Mouse (Mus musculus) limb, embryonic 14.5 days (tissue): ENCODE data around the gene Flrt2. TPM values are rescaled to one million over a fixed set of nuclear protein-coding genes. Genes with fewer than 3 reads are reported as not detected.

Experiments used
- ATAC-seq: fragments of 200-750 bp; cut with Nextera tagmentation; 2 replicates; pipeline ENCODE4 v1.8.0; 2017; ENCODE audit warnings: low read depth, moderate number of reproducible peaks, moderate TSS enrichment; ENCODE audit not compliant: low FRiP score
- DNase-seq: peaks from one replicate; pipeline ENCODE4 v3.0.0-alpha.2; 2015; ENCODE audit warnings: low spot score
- H3K27ac ChIP-seq: fragments of 300-500 bp; sonication (generic); replicated peaks from 2 replicates; pipeline ENCODE4 v1.5.1; 2014; ENCODE audit warnings: low read depth, mild to moderate bottlenecking, low read length, moderate library complexity, mixed read lengths
- H3K27me3 ChIP-seq: fragments of 300-500 bp; sonication (generic); 2 replicates; pipeline ENCODE4 v1.6.1; 2014; ENCODE audit warnings: low read length, mixed read lengths; ENCODE audit not compliant: control insufficient read depth, insufficient read depth
- H3K36me3 ChIP-seq: fragments of 300-500 bp; sonication (generic); 2 replicates; pipeline ENCODE4 v1.6.1; 2014; ENCODE audit warnings: mild to moderate bottlenecking, low read length, moderate library complexity, mixed read lengths; ENCODE audit not compliant: control insufficient read depth, insufficient read depth
- H3K4me1 ChIP-seq: fragments of 300-500 bp; sonication (generic); 2 replicates; pipeline ENCODE4 v1.6.1; 2014; ENCODE audit warnings: antibody characterized with exemption, low read length, mixed read lengths; ENCODE audit not compliant: control insufficient read depth, insufficient read depth
- H3K4me2 ChIP-seq: fragments of 300-500 bp; sonication (generic); replicated peaks from 2 replicates; pipeline ENCODE4 v1.6.1; 2014; ENCODE audit warnings: low read depth, mild to moderate bottlenecking, low read length, moderate library complexity; ENCODE audit not compliant: severe bottlenecking
- H3K4me3 ChIP-seq: fragments of 300-500 bp; sonication (generic); replicated peaks from 2 replicates; pipeline ENCODE4 v1.5.1; 2014; ENCODE audit warnings: low read length
- H3K9ac ChIP-seq: fragments of 300-500 bp; sonication (generic); 2 replicates; pipeline ENCODE4 v1.6.1; 2014; ENCODE audit warnings: mild to moderate bottlenecking, low read depth, low read length, moderate library complexity; ENCODE audit not compliant: severe bottlenecking
- H3K9me3 ChIP-seq: fragments of 300-500 bp; sonication (generic); 2 replicates; pipeline ENCODE4 v1.6.1; 2016; ENCODE audit warnings: low read length; ENCODE audit not compliant: control insufficient read depth
- POLR2A ChIP-seq: fragments of 200-500 bp; IDR thresholded peaks from 2 replicates; pipeline ENCODE4 v1.8.0; 2012; ENCODE audit warnings: inconsistent platforms, mild to moderate bottlenecking, moderate library complexity, borderline replicate concordance; ENCODE audit not compliant: insufficient read depth, insufficient read length; ENCODE audit errors: extremely low read depth
- WGBS: fragments of 180-500 bp; shearing (Covaris S2); extraction: QIAGEN DNeasy Blood & Tissue Kit; methylation state at CpG from one replicate; pipeline ENCODE4 v1.1.7; 2014; 5-methylcytosine and 5-hydroxymethylcytosine counted together
- polyA plus RNA-seq, 2 experiments: library from polyadenylated mRNA; depleted of rRNA in 1 of 2; stranded (reverse) in 1 of 2; unstranded in 1 of 2; fragments of >200 nt; fragmentation: Nextera tagmentation in 1 of 2; extraction: Ambion mirVana in 1 of 2; gene quantifications; 2 replicates each; pipeline versions ENCODE4 v1.2.1 to v1.2.3; 2012 to 2014

Gene Flrt2
- polyA plus RNA-seq, 2 experiments, result 32.9 to 57.1 TPM

DNA sequence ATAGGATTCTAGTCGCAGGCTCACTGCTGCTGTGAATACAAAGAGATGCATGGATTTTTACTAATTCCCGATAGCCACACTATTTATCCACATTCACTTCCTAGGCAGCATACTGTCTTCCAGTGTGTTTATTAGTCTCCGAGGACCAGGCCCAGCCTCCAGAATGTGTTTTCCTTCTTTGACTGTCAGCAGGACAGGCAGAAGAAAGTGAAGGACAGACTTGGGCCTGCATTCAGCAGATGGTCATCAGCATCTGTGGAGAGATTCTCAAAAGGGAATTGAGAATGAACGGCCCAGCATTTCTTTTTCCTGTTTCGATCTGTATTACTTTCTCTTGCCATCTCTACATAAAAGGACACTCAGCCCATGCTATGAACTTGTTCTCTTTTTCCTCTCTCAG is 46.0 kb downstream of the Flrt2 start:
- Histone ChIP-seq H3K4me3 (no peak overlapping the region), H3K4me1 (peaks cover 6% of the 10 kb centered on the region), H3K36me3 (peaks cover 14% of the 10 kb centered on the region), H3K9me3 (no peaks in the 10 kb centered on the region), H3K27me3 (no peaks in the 10 kb centered on the region), H3K27ac (no peak overlapping the region), H3K9ac (no peak overlapping the region), H3K4me2 (no peak overlapping the region)
- DNase-seq (no peak), ATAC-seq (no peak)
- WGBS, result 75% methylated on average over 5 of the region's 5 CpGs
- no peak for TF ChIP-seq POLR2A

DNA sequence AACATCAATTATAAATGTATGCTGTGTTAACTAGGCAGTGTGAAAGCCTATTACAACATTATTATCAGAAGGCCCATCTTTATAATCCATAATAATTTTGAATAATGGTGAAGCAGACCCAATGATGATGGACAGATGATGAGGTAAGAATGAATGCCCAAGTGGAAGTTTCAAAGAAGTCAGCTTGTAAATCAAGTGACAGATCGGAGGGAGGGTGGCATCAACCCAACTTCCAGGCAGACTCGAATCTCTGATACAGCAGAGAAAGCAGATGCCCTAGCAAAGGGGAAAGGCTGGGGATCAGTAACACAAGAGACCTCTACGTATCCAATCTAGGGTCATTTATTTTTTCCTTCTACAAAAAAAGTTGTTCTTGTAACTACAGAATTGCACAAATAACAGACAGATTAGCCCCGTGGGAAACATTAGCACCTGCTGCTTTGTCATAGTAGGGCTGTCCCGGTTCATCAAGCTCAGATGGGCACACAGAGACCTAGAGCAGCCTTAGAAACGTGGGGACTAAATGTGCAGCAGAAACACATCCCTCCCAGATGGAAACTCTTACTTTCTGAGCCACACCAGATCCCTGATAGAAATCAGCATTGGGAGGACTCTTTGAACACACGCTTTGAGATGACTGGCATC is 46.6 kb downstream of the Flrt2 start:
- Histone ChIP-seq H3K4me3 (no peak overlapping the region), H3K27ac (no peak overlapping the region), H3K36me3 (peaks cover 11% of the 10 kb centered on the region), H3K27me3 (no peaks in the 10 kb centered on the region), H3K4me1 (peaks cover 6% of the 10 kb centered on the region), H3K4me2 (no peak overlapping the region), H3K9me3 (no peaks in the 10 kb centered on the region), H3K9ac (no peak overlapping the region)
- no peak for TF ChIP-seq POLR2A
- DNase-seq (no peak), ATAC-seq (no peak)
- 61% methylated on average over 7 of the region's 7 CpGs for WGBS

DNA sequence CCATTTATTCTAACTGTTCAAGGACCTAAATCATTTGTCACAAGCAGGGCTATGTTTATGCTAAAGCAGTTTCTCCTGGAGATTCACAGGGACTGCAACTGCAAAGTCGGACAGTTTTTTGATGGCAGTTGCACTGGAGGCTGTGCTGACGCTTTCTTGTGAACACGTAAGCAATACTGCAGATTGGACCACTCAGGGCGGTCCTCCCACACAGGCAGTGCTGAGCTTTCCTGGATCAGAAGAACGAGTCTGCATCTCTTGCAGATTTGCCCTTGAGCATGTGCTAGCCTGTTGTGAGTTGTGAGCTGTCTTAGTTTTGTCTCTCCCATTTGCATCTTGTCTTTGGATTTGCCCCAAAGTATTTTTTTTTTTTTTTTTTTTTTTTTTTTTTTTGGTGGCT is 47.7 kb downstream of the Flrt2 start:
- 88% methylated on average over 5 of the region's 5 CpGs for whole genome bisulfite sequencing
- no peak for ATAC-seq
- Histone ChIP-seq H3K9me3 (no peaks in the 10 kb centered on the region), H3K9ac (no peak overlapping the region), H3K27ac (no peak overlapping the region), H3K4me1 (peaks cover 7% of the 10 kb centered on the region), H3K36me3 (peaks cover 3% of the 10 kb centered on the region), H3K27me3 (no peaks in the 10 kb centered on the region), H3K4me2 (no peak overlapping the region), H3K4me3 (no peak overlapping the region)
- TF ChIP-seq POLR2A, result no peak
- DNase-seq, result no peak

DNA sequence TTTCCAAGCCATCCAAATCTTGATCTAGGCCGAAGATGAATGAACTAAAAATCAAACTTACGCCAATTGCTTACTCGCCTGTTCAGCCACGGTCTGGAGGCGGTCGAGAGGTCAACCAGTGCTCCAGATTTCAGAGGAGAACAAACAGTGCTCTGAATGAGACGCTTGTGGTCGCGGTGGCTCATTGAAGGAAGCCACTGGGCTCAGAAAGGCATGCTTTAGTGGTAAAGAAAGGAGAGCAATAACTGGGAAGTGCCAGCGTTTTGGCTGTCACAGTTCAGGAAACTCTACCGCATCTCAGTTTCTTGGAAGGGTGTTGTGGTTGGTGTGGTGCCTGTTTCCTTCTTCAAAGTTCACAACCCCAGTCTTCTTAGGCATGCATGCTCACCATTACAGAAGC is 49.3 kb downstream of the Flrt2 start:
- DNase-seq (no peak), ATAC-seq (no peak)
- Histone ChIP-seq H3K27me3 (no peaks in the 10 kb centered on the region), H3K36me3 (peaks cover 3% of the 10 kb centered on the region), H3K4me1 (peaks cover 3% of the 10 kb centered on the region; the same call in 1 of the 2 replicates), H3K9ac (no peak overlapping the region), H3K9me3 (no peaks in the 10 kb centered on the region), H3K4me3 (no peak overlapping the region), H3K4me2 (no peak overlapping the region), H3K27ac (no peak overlapping the region)
- no peak for TF ChIP-seq POLR2A
- 86% methylated on average over 11 of the region's 11 CpGs for WGBS

DNA sequence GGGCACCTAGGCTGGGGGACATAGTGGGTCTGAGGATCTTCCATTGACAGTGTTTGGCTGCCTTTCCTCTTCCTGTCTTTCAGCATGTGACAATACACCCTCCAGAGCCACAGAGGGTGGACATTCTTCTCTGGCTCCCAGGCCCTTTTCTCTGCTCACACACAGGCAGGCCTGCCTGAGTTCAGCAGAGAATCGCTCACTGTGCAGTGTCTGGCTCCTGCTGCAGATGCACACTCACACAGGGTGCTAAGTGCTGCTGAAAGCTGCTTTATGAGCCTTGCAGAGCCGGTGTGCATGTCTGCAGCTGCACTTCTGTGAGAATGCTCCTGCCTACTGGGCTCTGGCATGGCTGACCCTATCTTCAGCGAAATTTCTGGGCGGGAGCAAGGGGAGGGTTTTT is 52.3 kb downstream of the Flrt2 start:
- TF ChIP-seq POLR2A, result no peak
- no peak overlapping the region for H3K9ac ChIP-seq
- no peaks in the 10 kb centered on the region for H3K9me3 ChIP-seq
- no peak overlapping the region for H3K4me2 ChIP-seq
- WGBS, result 46% methylated on average over 4 of the region's 4 CpGs
- no peak overlapping the region for H3K4me3 ChIP-seq
- ATAC-seq (no peak), DNase-seq (no peak)
- no peaks in the 10 kb centered on the region for H3K27me3 ChIP-seq
- peaks cover 3% of the 10 kb centered on the region for H3K36me3 ChIP-seq
- peaks cover 3% of the 10 kb centered on the region; the same call in 1 of the 2 replicates for H3K4me1 ChIP-seq
- no peak overlapping the region for H3K27ac ChIP-seq
